Mouse (Mus musculus): ENCODE measurements around the gene Ctnna3.

DNA sequence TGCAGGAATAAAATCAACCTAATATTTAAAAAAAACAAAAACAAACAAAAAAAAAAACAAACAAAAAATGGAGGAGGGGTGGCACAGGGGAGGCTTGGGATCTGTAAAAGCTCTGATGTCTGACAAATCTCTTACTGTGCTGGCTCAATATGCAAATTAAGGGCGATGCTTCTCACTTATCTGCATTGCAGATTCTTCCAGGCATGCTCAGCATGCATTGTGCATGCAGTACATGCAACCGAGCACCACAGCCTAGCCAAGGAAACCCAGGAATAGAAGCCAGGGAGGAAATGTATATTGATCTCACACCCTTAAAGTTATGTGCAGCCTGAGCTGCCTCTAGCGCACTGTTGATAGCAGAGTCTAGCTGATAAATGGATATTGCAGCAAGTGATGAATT lies 548.6 kb downstream of the Ctnna3 start:
- no peak for TF ChIP-seq CTCF (IDR thresholded peaks at IDR 0.05; ENCODE audit: borderline replicate concordance, insufficient read depth, low read depth, low read length)
- no peak for TF ChIP-seq POLR2A (IDR thresholded peaks at IDR 0.05; ENCODE audit: borderline replicate concordance, insufficient read depth, low read length)
